Mouse (Mus musculus) hindlimb bud, embryonic 11.5 days (tissue): ENCODE measurements at regions not wholly inside any gene's neighbourhood (a gene's known extent, or its start where the extent isn't known, plus 50 kb on each side); places are given as distances from the start of the nearest gene placed in this dataset.

Source experiments
- DNase-seq: peaks from one replicate; pipeline ENCODE4 v3.0.0-alpha.2; 2012; ENCODE audit warnings: low read depth, low spot score; ENCODE audit errors: extremely low spot score

- DNase-seq = no peak
Observed at GRCm38 (mm10) chr17:68057264-68057663, 53.3 kb upstream of the Arhgap28 start.

GRCm38 (mm10) chr17:68060455-68060854 lies 56.5 kb upstream of the Arhgap28 start:
- DNase-seq = no peak

- DNase-seq = no peak
Observed at GRCm38 (mm10) chr17:68065751-68066150, 61.8 kb upstream of the Arhgap28 start.

GRCm38 (mm10) chr17:68066204-68066603 lies 62.3 kb upstream of the Arhgap28 start:
- DNase-seq = no peak

GRCm38 (mm10) chr17:68069008-68069407 lies 65.1 kb upstream of the Arhgap28 start:
- DNase-seq = no peak

- no peak for DNase-seq
Observed at GRCm38 (mm10) chr17:68069484-68069883, 65.6 kb upstream of the Arhgap28 start.

GRCm38 (mm10) chr17:68071472-68071871 lies 67.6 kb upstream of the Arhgap28 start:
- peak; percentile 18 for DNase-seq

GRCm38 (mm10) chr17:68075712-68076111 lies 71.8 kb upstream of the Arhgap28 start:
- DNase-seq = no peak

- no peak for DNase-seq
Observed at GRCm38 (mm10) chr17:68078709-68079108, 74.8 kb upstream of the Arhgap28 start.

- no peak for DNase-seq
Observed at GRCm38 (mm10) chr17:68084446-68084845, 80.5 kb upstream of the Arhgap28 start.

GRCm38 (mm10) chr17:68087149-68087548 lies 83.2 kb upstream of the Arhgap28 start:
- DNase-seq = no peak

- DNase-seq = no peak
Observed at GRCm38 (mm10) chr17:68089179-68089578, 85.3 kb upstream of the Arhgap28 start.

- no peak for DNase-seq
Observed at GRCm38 (mm10) chr17:68089830-68090229, 85.9 kb upstream of the Arhgap28 start.

GRCm38 (mm10) chr17:68096982-68097381 lies 93.1 kb upstream of the Arhgap28 start:
- DNase-seq = no peak

GRCm38 (mm10) chr17:68097436-68097835 lies 93.5 kb upstream of the Arhgap28 start:
- DNase-seq = no peak

GRCm38 (mm10) chr17:68100093-68100492 lies 96.2 kb upstream of the Arhgap28 start:
- DNase-seq = no peak

GRCm38 (mm10) chr17:68103346-68103745 lies 99.4 kb upstream of the Arhgap28 start:
- DNase-seq = no peak

- DNase-seq = no peak
Observed at GRCm38 (mm10) chr17:68106366-68106765, 102.4 kb upstream of the Arhgap28 start.

- no peak for DNase-seq
Observed at GRCm38 (mm10) chr17:68107875-68108274, 104.0 kb upstream of the Arhgap28 start.

GRCm38 (mm10) chr17:68111834-68112473 lies 108.0 kb upstream of the Arhgap28 start:
- no peak for DNase-seq

GRCm38 (mm10) chr17:68112763-68113330 lies 108.9 kb upstream of the Arhgap28 start:
- no peak for DNase-seq

GRCm38 (mm10) chr17:68115599-68115998 lies 111.7 kb upstream of the Arhgap28 start:
- no peak for DNase-seq
